Mouse (Mus musculus) cortical plate, adult 2 months (tissue): ENCODE results near the gene Plekha6. TPM values are rescaled to one million over a fixed set of nuclear protein-coding genes. Genes with fewer than 3 reads are reported as not detected.

Experiments
- H3K27ac ChIP-seq: fragments of 200-500 bp; 2 replicates; pipeline ENCODE4 v1.5.1; 2012; ENCODE audit warnings: low read length, control low read depth, inconsistent platforms; ENCODE audit not compliant: insufficient read depth
- H3K4me1 ChIP-seq: fragments of 200-500 bp; 2 replicates; pipeline ENCODE4 v1.6.1; 2011; ENCODE audit warnings: low read length; ENCODE audit not compliant: control insufficient read depth, insufficient read depth
- H3K4me3 ChIP-seq: fragments of 200-500 bp; 2 replicates; pipeline ENCODE4 v1.5.1; 2011; ENCODE audit warnings: mild to moderate bottlenecking, low read length, control low read depth; ENCODE audit not compliant: insufficient read depth
- CTCF ChIP-seq: fragments of 200-500 bp; IDR thresholded peaks from 2 replicates; pipeline ENCODE4 v1.5.1; 2011; ENCODE audit warnings: mild to moderate bottlenecking, control low read depth, low read length; ENCODE audit not compliant: insufficient read depth; ENCODE audit errors: extremely low read depth
- POLR2A ChIP-seq: fragments of 200-500 bp; IDR thresholded peaks from 2 replicates; pipeline ENCODE4 v1.6.1; 2011; ENCODE audit warnings: mild to moderate bottlenecking, low read length, control low read depth; ENCODE audit not compliant: insufficient read depth; ENCODE audit errors: extremely low read depth
- polyA plus RNA-seq: library from polyadenylated mRNA; depleted of rRNA; stranded (reverse); fragments of >200 nt; gene quantifications from 2 replicates; pipeline ENCODE4 v1.2.3, GENCODE M21; 2012

The Plekha6 gene
- polyA plus RNA-seq, 1 experiment, result 83.2 TPM

GRCm38 (mm10) chr1:133250761-133251160, 86.8 kb downstream of the Plekha6 start:
- no peak for TF ChIP-seq POLR2A
- Histone ChIP-seq H3K27ac (no peak overlapping the region), H3K4me1 (peaks cover 9% of the 10 kb centered on the region), H3K4me3 (no peak overlapping the region)

GRCm38 (mm10) chr1:133251625-133252034, 87.6 kb downstream of the Plekha6 start:
- Histone ChIP-seq H3K27ac (no peak overlapping the region), H3K4me3 (no peak overlapping the region), H3K4me1 (peaks cover 8% of the 10 kb centered on the region)
- TF ChIP-seq POLR2A, result no peak
- no peak for TF ChIP-seq CTCF

- Histone ChIP-seq H3K4me3 (no peak overlapping the region), H3K27ac (no peak overlapping the region), H3K4me1 (peaks cover 7% of the 10 kb centered on the region)
- TF ChIP-seq CTCF (no peak), POLR2A (no peak)
These were observed 88.2 kb downstream of the Plekha6 start for GRCm38 (mm10) chr1:133252251-133252650.

GRCm38 (mm10) chr1:133252801-133253531, 89.0 kb downstream of the Plekha6 start:
- H3K4me3 ChIP-seq, result no peak overlapping the region
- peaks cover 7% of the 10 kb centered on the region for H3K4me1 ChIP-seq
- H3K27ac ChIP-seq, result no peak overlapping the region
- TF ChIP-seq POLR2A (no peak), CTCF (no peak)

GRCm38 (mm10) chr1:133253532-133253866, 89.5 kb downstream of the Plekha6 start:
- peaks cover 7% of the 10 kb centered on the region for H3K4me1 ChIP-seq
- no peak overlapping the region for H3K4me3 ChIP-seq
- TF ChIP-seq POLR2A (no peak), CTCF (no peak)
- no peak overlapping the region for H3K27ac ChIP-seq

- Histone ChIP-seq H3K4me1 (peaks cover 7% of the 10 kb centered on the region), H3K27ac (no peak overlapping the region), H3K4me3 (no peak overlapping the region)
- no peak for TF ChIP-seq CTCF
- TF ChIP-seq POLR2A, result no peak
These were observed 90.2 kb downstream of the Plekha6 start for GRCm38 (mm10) chr1:133254226-133254625.

GRCm38 (mm10) chr1:133254856-133255764, 91.1 kb downstream of the Plekha6 start:
- Histone ChIP-seq H3K4me1 (peaks cover 7% of the 10 kb centered on the region), H3K27ac (no peak overlapping the region), H3K4me3 (no peak overlapping the region)
- TF ChIP-seq POLR2A (no peak), CTCF (no peak)

GRCm38 (mm10) chr1:133255776-133256175, 91.8 kb downstream of the Plekha6 start:
- Histone ChIP-seq H3K4me3 (no peak overlapping the region), H3K4me1 (peaks cover 7% of the 10 kb centered on the region), H3K27ac (no peak overlapping the region)
- TF ChIP-seq CTCF (no peak), POLR2A (no peak)

GRCm38 (mm10) chr1:133256347-133256746, 92.3 kb downstream of the Plekha6 start:
- H3K4me3 ChIP-seq, result no peak overlapping the region
- TF ChIP-seq POLR2A, result no peak
- no peak for TF ChIP-seq CTCF
- H3K4me1 ChIP-seq, result peaks cover 6% of the 10 kb centered on the region
- no peak overlapping the region for H3K27ac ChIP-seq
